Mouse (Mus musculus) stomach, embryonic 14.5 days (tissue): ENCODE measurements around the gene Rgs7. TPM values are rescaled to one million over a fixed set of nuclear protein-coding genes. Genes with fewer than 3 reads are reported as not detected.

Experiments
- ATAC-seq: fragments of 200-750 bp; cut with Nextera tagmentation; 2 replicates; pipeline ENCODE4 v1.8.0; 2017; ENCODE audit warnings: low read depth, moderate TSS enrichment; ENCODE audit not compliant: insufficient number of reproducible peaks, insufficient read depth, low FRiP score
- H3K27ac ChIP-seq: fragments of 300-500 bp; sonication (generic); 2 replicates; pipeline ENCODE4 v1.5.1; 2014; ENCODE audit warnings: mild to moderate bottlenecking, low read length, moderate library complexity, mixed read lengths
- H3K27me3 ChIP-seq: fragments of 300-500 bp; sonication (generic); 2 replicates; pipeline ENCODE4 v1.6.1; 2014; ENCODE audit warnings: low read length, control low read depth, mixed read lengths; ENCODE audit not compliant: control insufficient read depth, insufficient read depth
- H3K36me3 ChIP-seq: fragments of 300-500 bp; sonication (generic); 2 replicates; pipeline ENCODE4 v1.6.1; 2014; ENCODE audit warnings: mild to moderate bottlenecking, control low read depth, low read length, moderate library complexity, mixed read lengths; ENCODE audit not compliant: control insufficient read depth, insufficient read depth
- H3K4me1 ChIP-seq: fragments of 300-500 bp; sonication (generic); 2 replicates; pipeline ENCODE4 v1.6.1; 2014; ENCODE audit warnings: low read length, control low read depth, mixed read lengths; ENCODE audit not compliant: control insufficient read depth, insufficient read depth
- H3K4me2 ChIP-seq: fragments of 300-500 bp; sonication (generic); replicated peaks from 2 replicates; pipeline ENCODE4 v1.6.1; 2014; ENCODE audit warnings: low read depth, low read length, control low read depth
- H3K4me3 ChIP-seq: fragments of 300-500 bp; sonication (generic); 2 replicates; pipeline ENCODE4 v1.5.1; 2014; ENCODE audit warnings: low read depth, low read length, control low read depth
- H3K9ac ChIP-seq: fragments of 300-500 bp; sonication (generic); replicated peaks from 2 replicates; pipeline ENCODE4 v1.6.1; 2014; ENCODE audit warnings: low read depth, mild to moderate bottlenecking, control low read depth, low read length, moderate library complexity, mixed read lengths
- H3K9me3 ChIP-seq: fragments of 300-500 bp; sonication (generic); 2 replicates; pipeline ENCODE4 v1.6.1; 2016; ENCODE audit warnings: low read depth, low read length, control low read depth; ENCODE audit not compliant: control insufficient read depth
- WGBS: fragments of 180-500 bp; shearing (Covaris S2); extraction: QIAGEN DNeasy Blood & Tissue Kit; methylation state at CpG from one replicate; pipeline ENCODE4 v1.1.7; 2014; 5-methylcytosine and 5-hydroxymethylcytosine counted together
- polyA plus RNA-seq: library from polyadenylated mRNA; unstranded; fragments of >200 nt; fragmentation: Nextera tagmentation; extraction: Ambion mirVana; gene quantifications from 2 replicates; pipeline ENCODE4 v1.2.1, GENCODE M21; 2014

Gene Rgs7
- polyA plus RNA-seq, 1 experiment from 2014 or later: 2.1 TPM

DNA sequence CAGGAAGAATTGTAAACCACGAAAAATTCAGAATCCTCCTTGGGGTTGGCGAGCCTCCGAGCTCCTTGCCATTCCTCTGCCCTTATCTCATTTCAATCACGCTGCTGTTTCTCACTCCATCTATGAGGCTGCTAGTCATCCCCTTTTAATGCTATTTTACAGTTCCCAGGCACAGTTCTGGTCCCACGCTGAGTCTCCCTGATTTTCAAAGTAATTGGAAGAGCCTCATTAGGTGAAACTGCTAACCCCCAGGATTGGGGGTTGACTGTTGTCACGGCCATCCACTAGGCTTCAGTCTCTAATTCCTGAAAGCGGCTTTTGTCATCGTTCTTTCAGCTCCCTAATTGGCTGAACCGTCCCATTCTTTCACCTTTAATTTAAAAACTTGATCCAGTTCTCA, 76.6 kb downstream of the Rgs7 start:
- Histone ChIP-seq H3K4me3 (no peak overlapping the region), H3K9ac (no peak overlapping the region)

DNA sequence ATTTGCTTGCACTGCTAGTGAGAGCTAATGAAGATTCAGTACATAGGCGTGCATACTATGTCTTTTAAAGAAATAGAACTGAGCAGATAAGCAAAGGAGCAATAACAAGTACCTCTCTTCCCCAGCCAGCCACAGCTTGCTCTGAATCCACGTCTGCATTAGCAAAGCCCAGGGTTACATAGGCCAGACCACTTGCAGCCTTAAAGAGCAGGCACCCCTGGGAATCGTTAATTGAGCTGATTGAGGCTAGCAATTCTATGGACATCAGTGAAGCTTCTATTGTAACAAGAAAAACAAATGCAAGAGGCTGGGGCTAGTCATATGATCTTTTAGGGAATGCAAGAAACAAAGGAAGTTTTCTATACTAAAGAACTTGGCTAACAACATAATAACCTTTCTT, 81.9 kb downstream of the Rgs7 start:
- no peak overlapping the region for H3K9ac ChIP-seq
- no peaks in the 10 kb centered on the region for H3K4me1 ChIP-seq
- no peak overlapping the region for H3K4me2 ChIP-seq
- H3K27ac ChIP-seq: no peak overlapping the region
- no peaks in the 10 kb centered on the region for H3K27me3 ChIP-seq
- no peaks in the 10 kb centered on the region for H3K9me3 ChIP-seq
- no peak overlapping the region for H3K4me3 ChIP-seq
- H3K36me3 ChIP-seq: no peaks in the 10 kb centered on the region
- ATAC-seq: no peak
- 39% methylated on average over 3 of the region's 3 CpGs for WGBS

More for the DNA sequence above, 76.6 kb downstream of the Rgs7 start:
- 71% methylated on average over 9 of the region's 9 CpGs for WGBS
- ATAC-seq: no peak
- Histone ChIP-seq H3K27me3 (no peaks in the 10 kb centered on the region), H3K9me3 (no peaks in the 10 kb centered on the region), H3K4me1 (no peaks in the 10 kb centered on the region), H3K27ac (no peak overlapping the region), H3K36me3 (no peaks in the 10 kb centered on the region), H3K4me2 (no peak overlapping the region)

DNA sequence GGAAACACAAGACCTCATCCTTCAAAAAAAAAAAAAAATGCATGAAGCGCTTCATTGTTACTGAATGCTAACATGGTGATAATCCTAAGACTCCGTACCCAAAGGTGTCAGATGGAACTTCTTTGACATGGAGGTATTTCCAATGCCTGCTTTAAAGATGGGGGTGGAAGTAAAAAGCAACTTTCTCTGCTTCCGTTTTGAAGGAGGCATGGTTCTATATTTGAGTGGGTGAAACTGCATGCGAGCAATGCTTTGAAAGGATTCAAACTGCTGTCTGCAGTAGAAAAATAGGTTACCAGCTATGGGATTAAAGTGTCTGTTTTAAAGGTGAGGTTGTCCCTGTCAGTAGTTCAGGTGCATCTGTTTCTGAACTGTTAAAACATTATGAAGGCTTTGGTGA, 100.4 kb downstream of the Rgs7 start:
- H3K4me2 ChIP-seq: no peak overlapping the region
- H3K27ac ChIP-seq: no peak overlapping the region
- H3K4me3 ChIP-seq: no peak overlapping the region
- no peaks in the 10 kb centered on the region for H3K4me1 ChIP-seq
- H3K36me3 ChIP-seq: no peaks in the 10 kb centered on the region
- WGBS: 83% methylated on average over 4 of the region's 4 CpGs
- ATAC-seq: no peak
- H3K9ac ChIP-seq: no peak overlapping the region
- no peaks in the 10 kb centered on the region for H3K27me3 ChIP-seq
- no peaks in the 10 kb centered on the region for H3K9me3 ChIP-seq

DNA sequence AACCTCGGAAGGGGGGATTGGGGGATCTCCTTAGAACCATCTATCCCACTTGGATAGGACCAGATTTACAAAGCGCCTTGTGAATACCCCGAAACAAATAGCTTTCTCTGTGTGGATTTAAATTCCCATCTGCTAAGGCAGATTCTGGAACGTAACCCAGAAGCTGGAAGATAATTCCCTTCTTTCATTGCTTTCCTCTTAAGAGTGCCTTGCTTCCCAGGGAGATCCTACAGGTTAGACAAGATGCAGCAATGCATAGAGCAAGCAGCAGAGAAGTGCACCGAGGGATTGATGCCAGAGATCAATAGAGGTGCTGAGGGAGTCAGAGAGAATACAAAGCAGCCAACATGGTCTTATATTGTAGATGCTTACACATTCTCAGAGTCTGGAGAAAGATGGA, 103.0 kb downstream of the Rgs7 start:
- H3K9ac ChIP-seq: no peak overlapping the region
- ATAC-seq: no peak
- H3K27ac ChIP-seq: no peak overlapping the region
- no peaks in the 10 kb centered on the region for H3K36me3 ChIP-seq
- H3K4me2 ChIP-seq: no peak overlapping the region
- H3K4me1 ChIP-seq: no peaks in the 10 kb centered on the region
- no peaks in the 10 kb centered on the region for H3K9me3 ChIP-seq
- H3K4me3 ChIP-seq: no peak overlapping the region
- H3K27me3 ChIP-seq: no peaks in the 10 kb centered on the region
- 73% methylated on average over 5 of the region's 5 CpGs for WGBS

DNA sequence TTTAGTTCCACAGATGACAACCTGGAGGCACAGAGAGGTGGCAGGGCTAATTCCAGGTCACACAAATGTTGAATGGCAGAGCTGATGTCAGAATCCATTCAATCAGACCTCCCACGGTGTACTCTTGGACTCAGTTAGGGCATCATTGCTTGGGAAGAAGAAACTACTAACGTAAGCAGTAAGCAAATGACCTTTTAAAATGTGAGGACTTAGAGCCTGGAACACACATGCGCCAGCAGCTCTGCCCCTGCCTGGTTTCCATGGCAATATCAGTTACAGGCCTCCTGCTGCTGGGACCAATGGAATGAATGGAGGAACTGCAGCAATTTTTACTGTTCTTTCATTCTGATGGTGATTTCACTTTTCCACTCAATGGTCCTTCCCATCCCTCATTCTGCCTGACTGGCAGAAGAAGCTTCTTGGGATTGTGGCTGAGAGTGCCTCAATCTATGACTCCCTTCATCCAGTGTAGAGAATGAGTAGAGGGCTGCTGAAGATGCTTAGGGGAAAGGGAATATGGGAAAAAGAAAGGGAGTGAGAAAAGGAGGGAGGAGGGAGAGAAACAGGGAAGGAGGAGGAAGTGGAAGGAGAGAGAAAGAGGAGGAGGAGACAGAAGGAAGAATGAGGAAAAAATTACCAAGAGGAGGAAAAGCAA, 106.6 kb downstream of the Rgs7 start:
- 34% methylated on average over 3 of the region's 3 CpGs for WGBS
- Histone ChIP-seq H3K36me3 (no peaks in the 10 kb centered on the region), H3K27ac (no peak overlapping the region), H3K4me3 (no peak overlapping the region), H3K27me3 (no peaks in the 10 kb centered on the region), H3K9me3 (no peaks in the 10 kb centered on the region), H3K4me1 (no peaks in the 10 kb centered on the region), H3K9ac (no peak overlapping the region), H3K4me2 (no peak overlapping the region)
- ATAC-seq: no peak

DNA sequence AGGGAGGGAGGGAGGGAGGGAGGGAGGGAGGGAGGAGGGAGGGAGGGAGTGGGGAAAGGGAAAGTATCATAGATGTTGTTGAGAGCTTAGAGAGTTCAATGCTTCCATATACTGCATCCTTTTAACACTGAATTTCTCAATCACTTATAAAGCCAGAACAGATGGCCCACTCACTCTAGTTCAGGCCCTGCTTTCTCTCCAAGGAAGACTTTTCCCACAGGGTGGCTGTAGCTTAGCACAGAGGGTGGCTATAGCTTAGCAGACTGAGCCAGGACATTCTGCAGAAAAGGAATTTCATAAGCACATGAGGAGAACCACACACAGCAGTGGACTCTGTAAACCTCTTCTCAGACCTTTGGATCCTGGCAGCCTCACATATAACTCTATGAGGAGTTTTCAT, 119.7 kb downstream of the Rgs7 start:
- no peak overlapping the region for H3K9ac ChIP-seq
- no peak for ATAC-seq
- H3K4me1 ChIP-seq: no peaks in the 10 kb centered on the region
- no peak overlapping the region for H3K27ac ChIP-seq
- no peaks in the 10 kb centered on the region for H3K27me3 ChIP-seq
- no peaks in the 10 kb centered on the region for H3K36me3 ChIP-seq
- no peak overlapping the region for H3K4me2 ChIP-seq
- no peaks in the 10 kb centered on the region for H3K9me3 ChIP-seq
- no peak overlapping the region for H3K4me3 ChIP-seq

DNA sequence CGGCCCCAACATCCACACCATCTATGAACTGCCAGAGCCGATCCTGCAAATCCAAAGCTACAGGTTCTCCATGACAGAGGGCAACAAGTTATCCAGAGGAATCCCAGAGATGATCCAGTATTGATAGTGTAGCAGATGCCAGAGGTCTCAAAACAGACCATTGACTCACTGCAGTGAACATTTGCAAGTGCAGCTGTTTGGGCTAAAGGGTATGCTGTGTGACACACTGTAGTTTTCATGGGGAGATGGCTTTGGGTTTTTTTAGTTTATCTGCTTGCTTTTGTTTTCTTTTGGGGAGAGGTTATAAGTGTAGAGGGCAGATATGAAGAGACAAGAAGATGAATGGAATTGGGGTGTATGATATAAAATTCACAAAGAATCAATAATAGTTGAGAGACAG, 124.2 kb downstream of the Rgs7 start:
- Histone ChIP-seq H3K36me3 (no peaks in the 10 kb centered on the region), H3K4me1 (no peaks in the 10 kb centered on the region), H3K9ac (no peak overlapping the region), H3K4me3 (no peak overlapping the region), H3K9me3 (no peaks in the 10 kb centered on the region), H3K4me2 (no peak overlapping the region), H3K27me3 (no peaks in the 10 kb centered on the region), H3K27ac (no peak overlapping the region)
- ATAC-seq: no peak
- 98% methylated on average over 2 of the region's 2 CpGs for WGBS

DNA sequence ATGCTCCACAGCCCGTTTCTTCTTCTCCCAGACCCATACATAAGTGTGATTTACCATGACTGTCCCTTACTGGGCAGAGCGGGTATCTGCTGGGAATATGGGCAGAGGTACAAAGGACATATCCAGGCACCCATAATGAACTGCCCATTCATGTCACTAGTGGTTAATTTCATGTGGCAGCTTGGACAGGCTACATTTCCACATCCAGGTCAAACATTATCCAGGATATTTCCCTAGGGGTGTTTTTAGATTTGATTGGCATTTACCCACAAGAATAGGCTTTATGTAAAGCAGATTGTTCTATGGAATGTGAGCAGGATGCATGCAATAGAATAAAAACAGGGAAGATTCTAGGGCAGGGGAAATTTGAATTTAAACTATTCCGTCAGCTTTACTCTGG, 128.7 kb downstream of the Rgs7 start:
- Histone ChIP-seq H3K4me2 (no peak overlapping the region), H3K4me1 (no peaks in the 10 kb centered on the region), H3K27me3 (no peaks in the 10 kb centered on the region), H3K9me3 (no peaks in the 10 kb centered on the region), H3K36me3 (no peaks in the 10 kb centered on the region), H3K9ac (no peak overlapping the region), H3K4me3 (no peak overlapping the region), H3K27ac (no peak overlapping the region)
- WGBS: 91% methylated on average over 3 of the region's 3 CpGs
- ATAC-seq: no peak
